Mouse (Mus musculus) lung, adult 2 months (tissue): ENCODE measurements at regions not wholly inside any gene's neighbourhood (a gene's known extent, or its start where the extent isn't known, plus 50 kb on each side); places are given as distances from the start of the nearest gene placed in this dataset.

Experiments
- DNase-seq: peaks from one replicate; pipeline ENCODE4 v3.0.0; 2022
- H3K4me1 ChIP-seq: fragments of 200-500 bp; 2 replicates; pipeline ENCODE4 v1.6.1; 2011; ENCODE audit warnings: low read length; ENCODE audit not compliant: control insufficient read depth, insufficient read depth
- H3K4me3 ChIP-seq: fragments of 200-500 bp; replicated peaks from 2 replicates; pipeline ENCODE3; 2011; ENCODE audit warnings: low read depth, mild to moderate bottlenecking, control low read depth, low read length; ENCODE audit errors: extremely low read depth
- CTCF ChIP-seq: fragments of 200-500 bp; IDR thresholded peaks from 2 replicates; pipeline ENCODE4 v1.5.1; 2011; ENCODE audit warnings: mild to moderate bottlenecking, low read length, control low read depth; ENCODE audit not compliant: insufficient read depth
- POLR2A ChIP-seq: fragments of 200-500 bp; IDR thresholded peaks from 2 replicates; pipeline ENCODE4 v1.6.1; 2011; ENCODE audit warnings: low read depth, mild to moderate bottlenecking, control low read depth, low read length, borderline replicate concordance; ENCODE audit errors: extremely low read depth
- WGBS: fragments of 180-500 bp; shearing (Covaris S2); methylation state at CpG from one replicate; pipeline ENCODE4 v1.1.7; 2018; 5-methylcytosine and 5-hydroxymethylcytosine counted together

- no peak overlapping the region for H3K4me3 ChIP-seq
- TF ChIP-seq CTCF (0 out of 2 replicates have a peak, but pooled peaks have one; percentile 2), POLR2A (no peak)
- no peaks in the 10 kb centered on the region for H3K4me1 ChIP-seq
- no peak for DNase-seq
- WGBS = 79% methylated on average over 6 of the region's 6 CpGs
Measured at GRCm38 (mm10) chr4:135011365-135011764, 80.7 kb downstream of the Syf2 start.

DNA sequence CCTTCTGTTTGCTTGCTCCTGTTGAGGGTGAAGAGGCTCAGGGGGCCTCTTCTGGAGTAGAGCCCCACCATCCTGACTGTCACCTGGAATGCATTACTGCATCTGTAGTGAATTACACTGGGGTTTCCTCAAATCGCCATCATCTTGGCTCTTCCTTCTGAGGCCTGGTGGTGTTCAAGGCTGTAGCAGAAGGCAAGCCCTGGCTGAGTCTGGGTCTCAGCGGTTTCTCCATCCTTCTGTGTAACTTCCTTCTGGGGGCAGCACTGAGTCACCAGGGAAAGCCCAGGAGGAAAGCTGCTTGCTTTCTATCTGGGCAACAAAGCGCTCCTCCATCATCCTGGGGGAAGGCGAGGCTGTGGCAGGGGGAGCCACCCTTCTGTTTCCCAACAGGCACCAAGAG lies 82.2 kb downstream of the Syf2 start:
- DNase-seq = no peak
- TF ChIP-seq CTCF (no peak), POLR2A (no peak)
- Histone ChIP-seq H3K4me3 (no peak overlapping the region), H3K4me1 (no peaks in the 10 kb centered on the region)
- WGBS = 77% methylated on average over 4 of the region's 4 CpGs

- Histone ChIP-seq H3K4me1 (no peaks in the 10 kb centered on the region), H3K4me3 (no peak overlapping the region)
- WGBS = 58% methylated on average over 2 of the region's 2 CpGs
- no peak for TF ChIP-seq POLR2A
- TF ChIP-seq CTCF = no peak
- no peak for DNase-seq
Measured at GRCm38 (mm10) chr4:135013932-135014331, 83.2 kb downstream of the Syf2 start.

DNA sequence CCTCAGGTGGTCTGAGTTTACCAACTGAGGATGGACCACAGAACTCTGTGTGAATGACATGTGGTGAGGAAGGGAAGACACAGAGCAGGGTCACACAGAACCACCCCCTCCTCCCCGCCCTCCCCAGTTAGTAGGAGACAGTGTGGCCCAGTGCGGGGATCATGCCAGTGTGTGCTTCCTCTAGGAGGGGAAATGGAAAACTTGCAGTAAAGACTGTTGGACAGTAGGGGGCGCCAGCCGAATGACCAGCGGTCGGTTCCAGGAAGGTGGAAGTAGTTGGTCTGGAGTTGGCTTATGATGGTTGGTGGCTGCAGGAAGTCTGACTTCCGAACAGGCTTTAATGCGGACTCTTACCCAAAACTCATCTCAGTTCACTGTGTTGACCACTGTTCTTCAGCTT lies 87.3 kb downstream of the Syf2 start:
- DNase-seq = peak; percentile 31
- TF ChIP-seq POLR2A = no peak
- TF ChIP-seq CTCF = peak; percentile 84
- no peak overlapping the region for H3K4me3 ChIP-seq
- WGBS = 11% methylated on average over 8 of the region's 8 CpGs
- no peaks in the 10 kb centered on the region for H3K4me1 ChIP-seq

DNA sequence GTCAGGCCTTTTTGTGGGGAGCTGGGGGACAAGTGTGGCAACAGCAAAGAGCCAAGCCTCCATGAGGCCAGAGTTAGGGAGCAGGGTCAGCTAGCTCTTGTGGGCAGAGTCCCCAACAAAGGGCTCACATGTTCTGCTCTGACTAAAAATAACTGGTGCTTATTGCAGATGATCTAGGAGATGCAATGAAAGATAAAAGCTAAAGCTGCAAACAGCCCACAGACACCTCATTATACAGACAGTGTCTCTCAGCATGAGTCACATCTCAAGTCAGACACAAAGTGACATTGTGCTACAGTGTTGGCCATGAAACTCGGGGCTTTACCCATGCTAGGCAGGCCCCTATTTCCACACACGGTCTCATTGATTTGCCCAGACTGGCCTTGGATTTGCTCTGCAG lies 88.4 kb downstream of the Syf2 start:
- Histone ChIP-seq H3K4me1 (no peaks in the 10 kb centered on the region), H3K4me3 (no peak overlapping the region)
- DNase-seq = no peak
- WGBS = 51% methylated on average over 2 of the region's 2 CpGs
- no peak for TF ChIP-seq CTCF
- no peak for TF ChIP-seq POLR2A

DNA sequence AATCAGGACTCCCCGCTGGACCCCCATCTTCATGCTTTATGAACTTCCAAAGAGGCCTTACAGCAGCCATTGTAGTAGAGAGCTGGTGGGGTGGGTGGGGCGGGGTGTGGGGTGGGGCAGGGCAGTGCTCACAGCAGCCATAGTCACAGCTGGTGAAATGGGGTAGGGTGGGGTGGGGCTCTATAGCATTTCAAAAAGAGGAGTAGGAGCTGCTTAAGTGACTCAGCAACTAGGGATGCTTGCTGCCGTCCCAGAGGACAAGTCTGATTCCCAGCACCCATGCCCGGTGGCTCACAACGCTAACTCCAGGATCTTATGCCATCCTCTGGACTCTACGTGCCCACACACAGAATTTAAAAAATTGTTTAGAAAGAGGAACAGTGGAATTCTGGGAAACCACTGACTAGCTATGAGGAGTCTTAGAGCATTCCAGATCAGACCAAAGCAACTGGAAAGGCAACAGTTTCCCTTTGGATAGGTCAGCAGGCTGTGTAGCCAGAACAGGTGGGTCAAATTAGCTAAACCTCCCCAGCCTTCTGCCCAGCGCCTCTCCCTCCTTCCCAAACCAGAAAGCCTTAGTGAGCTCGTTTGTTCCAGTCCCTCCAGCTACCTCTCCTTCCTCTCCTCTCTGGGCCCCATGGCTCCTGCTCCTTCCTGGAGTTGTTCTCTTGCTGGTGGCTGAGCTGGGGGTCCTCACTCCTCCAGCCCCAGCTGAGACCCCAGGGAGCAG lies 89.7 kb downstream of the Syf2 start:
- WGBS = 80% methylated on average over 8 of the region's 8 CpGs
- Histone ChIP-seq H3K4me1 (no peaks in the 10 kb centered on the region), H3K4me3 (no peak overlapping the region)
- no peak for TF ChIP-seq CTCF
- no peak for TF ChIP-seq POLR2A
- no peak for DNase-seq

GRCm38 (mm10) chr4:135023200-135023599 lies 92.5 kb downstream of the Syf2 start:
- Histone ChIP-seq H3K4me3 (no peak overlapping the region), H3K4me1 (no peaks in the 10 kb centered on the region)
- DNase-seq = no peak
- no peak for TF ChIP-seq CTCF
- no peak for TF ChIP-seq POLR2A
- 89% methylated on average over 5 of the region's 5 CpGs for WGBS

DNA sequence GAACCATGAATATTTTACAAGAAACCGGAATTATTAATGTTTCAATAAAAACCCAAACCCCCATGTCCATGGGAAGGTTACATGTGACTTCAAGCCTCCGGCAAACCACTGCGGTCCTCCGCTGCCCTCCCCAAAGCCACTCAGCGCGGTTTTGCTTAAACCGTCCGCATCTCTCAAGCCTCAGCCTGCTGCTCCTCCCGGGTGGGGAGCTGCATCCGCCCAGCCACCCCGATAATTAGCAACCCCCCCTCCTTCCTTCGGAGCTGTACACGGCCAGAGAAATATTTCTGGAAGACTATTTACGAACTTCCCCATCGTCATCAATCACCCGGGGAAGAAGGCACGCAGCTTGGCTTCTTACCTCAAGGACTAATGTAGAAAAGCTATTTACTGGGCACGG lies 94.7 kb upstream of the Runx3 start:
- no peaks in the 10 kb centered on the region for H3K4me1 ChIP-seq
- TF ChIP-seq CTCF (no peak), POLR2A (no peak)
- 36% methylated on average over 18 of the region's 18 CpGs for WGBS
- no peak overlapping the region for H3K4me3 ChIP-seq
- DNase-seq = no peak

DNA sequence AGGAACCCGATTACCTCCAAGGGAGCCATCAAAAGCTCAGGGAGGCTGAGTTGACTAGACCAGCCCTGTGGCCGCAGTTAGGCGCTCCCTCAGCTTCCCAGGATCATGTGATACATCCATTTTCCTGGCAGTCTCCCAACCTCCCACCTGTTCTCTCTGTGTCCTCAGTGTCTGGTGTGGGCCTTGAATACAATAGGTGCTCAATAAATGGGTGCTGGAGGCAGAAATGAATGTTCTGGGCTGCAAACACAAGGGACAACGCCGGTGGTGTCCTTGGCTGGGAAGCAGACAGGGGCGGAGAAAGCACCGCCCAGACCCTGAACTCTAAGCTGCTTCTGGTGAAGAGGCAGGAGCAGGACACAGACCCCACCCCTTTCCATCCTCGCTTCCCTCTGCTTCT lies 93.3 kb upstream of the Runx3 start:
- H3K4me3 ChIP-seq = no peak overlapping the region
- DNase-seq = no peak
- TF ChIP-seq POLR2A (no peak), CTCF (no peak)
- no peaks in the 10 kb centered on the region for H3K4me1 ChIP-seq
- WGBS = 65% methylated on average over 8 of the region's 8 CpGs

DNA sequence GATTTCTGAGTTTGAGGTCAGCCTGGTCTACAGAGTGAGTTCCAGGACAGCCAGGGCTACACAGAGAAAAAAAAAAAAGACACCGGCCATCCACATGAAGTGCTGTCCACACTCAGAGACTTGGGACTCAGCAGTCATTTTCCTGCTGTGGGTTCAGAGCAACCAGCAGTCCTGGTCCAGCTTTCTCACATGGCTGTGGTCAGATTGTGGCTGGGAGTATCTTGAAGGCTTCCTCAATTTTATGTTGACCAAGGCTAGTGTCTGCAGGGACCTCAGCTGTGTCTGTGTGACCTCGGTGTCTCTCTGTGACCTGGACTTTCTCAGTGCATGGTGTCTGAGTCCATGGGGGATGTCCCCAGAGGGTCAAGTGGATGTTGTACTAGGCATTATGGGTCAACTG lies 90.7 kb upstream of the Runx3 start:
- H3K4me3 ChIP-seq = no peak overlapping the region
- H3K4me1 ChIP-seq = no peaks in the 10 kb centered on the region
- WGBS = 85% methylated on average over 2 of the region's 2 CpGs
- no peak for TF ChIP-seq CTCF
- no peak for TF ChIP-seq POLR2A
- no peak for DNase-seq

- DNase-seq = no peak
- Histone ChIP-seq H3K4me3 (no peak overlapping the region), H3K4me1 (no peaks in the 10 kb centered on the region)
- WGBS = 34% methylated on average over 9 of the region's 9 CpGs
- TF ChIP-seq POLR2A (no peak), CTCF (no peak)
Measured at GRCm38 (mm10) chr4:135032461-135032860, 88.0 kb upstream of the Runx3 start.
